Mouse (Mus musculus): ENCODE results near the gene 1520401A03Rik. TPM values are rescaled to one million over a fixed set of nuclear protein-coding genes. Genes with fewer than 3 reads are reported as not detected.
A peak's percentile ranks its signal among the peaks of the same experiment; 100 is the strongest.

1520401A03Rik gene
- polyA plus RNA-seq, 1 experiment from 2014 or later = 0.09 TPM

GRCm38 (mm10) chr17:23717003-23717402 is 5.6 kb downstream of the 1520401A03Rik start:
- Histone ChIP-seq H3K4me2 (replicated peaks) (no peak overlapping the region), H3K4me1 (replicated peaks; ENCODE audit: control insufficient read depth, insufficient read depth, low read length) (no peaks in the 10 kb centered on the region), H3K4me3 (replicated peaks; ENCODE audit: low read length) (no peak overlapping the region), H3K36me3 (replicated peaks; ENCODE audit: control insufficient read depth, insufficient read depth) (no peaks in the 10 kb centered on the region), H3K9ac (no peak overlapping the region), H3K27me3 (ENCODE audit: control insufficient read depth, insufficient read depth, low read length) (no peaks in the 10 kb centered on the region), H3K27ac (no peak overlapping the region), H3K9me3 (ENCODE audit: control insufficient read depth, low read length) (no peaks in the 10 kb centered on the region)
- 50% methylated on average over 2 of the region's 2 CpGs for WGBS
- no peak for ATAC-seq (ENCODE audit: low FRiP score)
- DNase-seq (ENCODE audit: low spot score) = no peak

GRCm38 (mm10) chr17:23706212-23706611 is 16.4 kb downstream of the 1520401A03Rik start:
- WGBS = 0% methylated on average over 3 of the region's 3 CpGs
- H3K9ac ChIP-seq = no peak overlapping the region
- peak; percentile 47 for ATAC-seq (ENCODE audit: low FRiP score)
- H3K36me3 ChIP-seq (replicated peaks; ENCODE audit: control insufficient read depth, insufficient read depth) = no peaks in the 10 kb centered on the region
- no peaks in the 10 kb centered on the region for H3K4me1 ChIP-seq (replicated peaks; ENCODE audit: control insufficient read depth, insufficient read depth, low read length)
- no peak overlapping the region for H3K4me2 ChIP-seq (replicated peaks)
- no peaks in the 10 kb centered on the region for H3K9me3 ChIP-seq (ENCODE audit: control insufficient read depth, low read length)
- H3K4me3 ChIP-seq (replicated peaks; ENCODE audit: low read length) = no peak overlapping the region
- H3K27ac ChIP-seq = no peak overlapping the region
- peak; percentile 85 for DNase-seq (ENCODE audit: low spot score)
- peaks cover 19% of the 10 kb centered on the region; the same call in 1 of the 2 replicates for H3K27me3 ChIP-seq (ENCODE audit: control insufficient read depth, insufficient read depth, low read length)

GRCm38 (mm10) chr17:23705525-23706104 is 17.0 kb downstream of the 1520401A03Rik start:
- H3K27me3 ChIP-seq (ENCODE audit: control insufficient read depth, insufficient read depth, low read length) = peaks cover 23% of the 10 kb centered on the region; the same call in 1 of the 2 replicates
- no peaks in the 10 kb centered on the region for H3K9me3 ChIP-seq (ENCODE audit: control insufficient read depth, low read length)
- H3K4me1 ChIP-seq (replicated peaks; ENCODE audit: control insufficient read depth, insufficient read depth, low read length) = no peaks in the 10 kb centered on the region
- H3K4me3 ChIP-seq (replicated peaks; ENCODE audit: low read length) = no peak overlapping the region
- H3K9ac ChIP-seq = no peak overlapping the region
- DNase-seq (ENCODE audit: low spot score) (no peak), ATAC-seq (ENCODE audit: low FRiP score) (0 out of 2 replicates have a peak, but pooled peaks have one; percentile 28)
- H3K4me2 ChIP-seq (replicated peaks) = no peak overlapping the region
- WGBS = 81% methylated on average over 7 of the region's 7 CpGs
- H3K27ac ChIP-seq = no peak overlapping the region
- H3K36me3 ChIP-seq (replicated peaks; ENCODE audit: control insufficient read depth, insufficient read depth) = no peaks in the 10 kb centered on the region

- Histone ChIP-seq H3K27me3 (ENCODE audit: control insufficient read depth, insufficient read depth, low read length) (peaks cover 19% of the 10 kb centered on the region; the same call in 1 of the 2 replicates), H3K4me1 (replicated peaks; ENCODE audit: control insufficient read depth, insufficient read depth, low read length) (no peaks in the 10 kb centered on the region), H3K9ac (no peak overlapping the region), H3K36me3 (replicated peaks; ENCODE audit: control insufficient read depth, insufficient read depth) (no peaks in the 10 kb centered on the region), H3K9me3 (ENCODE audit: control insufficient read depth, low read length) (no peaks in the 10 kb centered on the region), H3K27ac (no peak overlapping the region), H3K4me3 (replicated peaks; ENCODE audit: low read length) (no peak overlapping the region), H3K4me2 (replicated peaks) (no peak overlapping the region)
- 36% methylated on average over 7 of the region's 7 CpGs for WGBS
- DNase-seq (ENCODE audit: low spot score) (no peak), ATAC-seq (ENCODE audit: low FRiP score) (no peak)
These were observed 17.8 kb downstream of the 1520401A03Rik start for GRCm38 (mm10) chr17:23704741-23705140.

GRCm38 (mm10) chr17:23703301-23703700 is 19.3 kb downstream of the 1520401A03Rik start:
- no peak overlapping the region for H3K27ac ChIP-seq
- 88% methylated on average over 9 of the region's 9 CpGs for WGBS
- H3K9ac ChIP-seq = no peak overlapping the region
- no peak for DNase-seq (ENCODE audit: low spot score)
- H3K4me2 ChIP-seq (replicated peaks) = no peak overlapping the region
- no peaks in the 10 kb centered on the region; the same call in 1 of the 2 replicates for H3K4me1 ChIP-seq (replicated peaks; ENCODE audit: control insufficient read depth, insufficient read depth, low read length)
- peaks cover 30% of the 10 kb centered on the region for H3K27me3 ChIP-seq (ENCODE audit: control insufficient read depth, insufficient read depth, low read length)
- H3K4me3 ChIP-seq (replicated peaks; ENCODE audit: low read length) = no peak overlapping the region
- H3K36me3 ChIP-seq (replicated peaks; ENCODE audit: control insufficient read depth, insufficient read depth) = no peaks in the 10 kb centered on the region
- ATAC-seq (ENCODE audit: low FRiP score) = no peak
- no peaks in the 10 kb centered on the region for H3K9me3 ChIP-seq (ENCODE audit: control insufficient read depth, low read length)

GRCm38 (mm10) chr17:23700079-23700478 is 22.5 kb downstream of the 1520401A03Rik start:
- Histone ChIP-seq H3K9ac (peak overlapping the region; percentile 67), H3K4me1 (replicated peaks; ENCODE audit: control insufficient read depth, insufficient read depth, low read length) (no peaks in the 10 kb centered on the region; the same call in 1 of the 2 replicates), H3K4me2 (replicated peaks) (peak overlapping the region; percentile 97), H3K36me3 (replicated peaks; ENCODE audit: control insufficient read depth, insufficient read depth) (no peaks in the 10 kb centered on the region), H3K27me3 (ENCODE audit: control insufficient read depth, insufficient read depth, low read length) (peaks cover 42% of the 10 kb centered on the region), H3K4me3 (replicated peaks; ENCODE audit: low read length) (peak overlapping the region; percentile 83), H3K27ac (no peak overlapping the region; the same call in 1 of the 2 replicates), H3K9me3 (ENCODE audit: control insufficient read depth, low read length) (no peaks in the 10 kb centered on the region)
- DNase-seq (ENCODE audit: low spot score) = peak; percentile 84
- 1% methylated on average over 28 of the region's 28 CpGs for WGBS
- ATAC-seq (ENCODE audit: low FRiP score) = peak; percentile 97

- Histone ChIP-seq H3K4me1 (replicated peaks; ENCODE audit: control insufficient read depth, insufficient read depth, low read length) (no peaks in the 10 kb centered on the region; the same call in 1 of the 2 replicates), H3K27me3 (ENCODE audit: control insufficient read depth, insufficient read depth, low read length) (peaks cover 42% of the 10 kb centered on the region), H3K4me2 (replicated peaks) (peak overlapping the region; percentile 97), H3K4me3 (replicated peaks; ENCODE audit: low read length) (peak overlapping the region; percentile 83), H3K36me3 (replicated peaks; ENCODE audit: control insufficient read depth, insufficient read depth) (no peaks in the 10 kb centered on the region), H3K9me3 (ENCODE audit: control insufficient read depth, low read length) (no peaks in the 10 kb centered on the region), H3K27ac (peak overlapping the region; percentile 32; the same call in 1 of the 2 replicates), H3K9ac (peak overlapping the region; percentile 67)
- DNase-seq (ENCODE audit: low spot score) (no peak), ATAC-seq (ENCODE audit: low FRiP score) (peak; percentile 56)
- under 1% methylated on average over 88 of the region's 101 CpGs for WGBS
These were observed 23.2 kb downstream of the 1520401A03Rik start for GRCm38 (mm10) chr17:23699131-23700077.

GRCm38 (mm10) chr17:23695801-23696200 is 26.8 kb downstream of the 1520401A03Rik start:
- H3K9me3 ChIP-seq (ENCODE audit: control insufficient read depth, low read length) = no peaks in the 10 kb centered on the region
- H3K4me2 ChIP-seq (replicated peaks) = no peak overlapping the region
- H3K4me3 ChIP-seq (replicated peaks; ENCODE audit: low read length) = no peak overlapping the region
- no peak for ATAC-seq (ENCODE audit: low FRiP score)
- H3K36me3 ChIP-seq (replicated peaks; ENCODE audit: control insufficient read depth, insufficient read depth) = no peaks in the 10 kb centered on the region
- peaks cover 23% of the 10 kb centered on the region for H3K27me3 ChIP-seq (ENCODE audit: control insufficient read depth, insufficient read depth, low read length)
- DNase-seq (ENCODE audit: low spot score) = no peak
- WGBS = 17% methylated on average over 3 of the region's 3 CpGs
- H3K27ac ChIP-seq = no peak overlapping the region
- H3K4me1 ChIP-seq (replicated peaks; ENCODE audit: control insufficient read depth, insufficient read depth, low read length) = no peaks in the 10 kb centered on the region; the same call in 1 of the 2 replicates
- no peak overlapping the region for H3K9ac ChIP-seq

- WGBS = 83% methylated on average over 1 of the region's 1 CpGs
- H3K27ac ChIP-seq = no peak overlapping the region
- no peak for DNase-seq (ENCODE audit: low spot score)
These were observed 28.1 kb downstream of the 1520401A03Rik start for GRCm38 (mm10) chr17:23694491-23694890.

More at GRCm38 (mm10) chr17:23694491-23694890, 28.1 kb downstream of the 1520401A03Rik start:
- Histone ChIP-seq H3K9me3 (ENCODE audit: control insufficient read depth, low read length) (no peaks in the 10 kb centered on the region), H3K9ac (no peak overlapping the region), H3K4me2 (replicated peaks) (no peak overlapping the region), H3K36me3 (replicated peaks; ENCODE audit: control insufficient read depth, insufficient read depth) (no peaks in the 10 kb centered on the region), H3K4me3 (replicated peaks; ENCODE audit: low read length) (no peak overlapping the region), H3K27me3 (ENCODE audit: control insufficient read depth, insufficient read depth, low read length) (peaks cover 23% of the 10 kb centered on the region), H3K4me1 (replicated peaks; ENCODE audit: control insufficient read depth, insufficient read depth, low read length) (no peaks in the 10 kb centered on the region; the same call in 1 of the 2 replicates)
- no peak for ATAC-seq (ENCODE audit: low FRiP score)

All from hindbrain, embryonic 14.5 days (tissue).